Mouse (Mus musculus): Measurements from ENCODE around the gene Rab3il1. TPM values are rescaled to one million over a fixed set of nuclear protein-coding genes. Genes with fewer than 3 reads are reported as not detected.

Rab3il1 gene
- polyA plus RNA-seq, 1 experiment, result 362 TPM

DNA sequence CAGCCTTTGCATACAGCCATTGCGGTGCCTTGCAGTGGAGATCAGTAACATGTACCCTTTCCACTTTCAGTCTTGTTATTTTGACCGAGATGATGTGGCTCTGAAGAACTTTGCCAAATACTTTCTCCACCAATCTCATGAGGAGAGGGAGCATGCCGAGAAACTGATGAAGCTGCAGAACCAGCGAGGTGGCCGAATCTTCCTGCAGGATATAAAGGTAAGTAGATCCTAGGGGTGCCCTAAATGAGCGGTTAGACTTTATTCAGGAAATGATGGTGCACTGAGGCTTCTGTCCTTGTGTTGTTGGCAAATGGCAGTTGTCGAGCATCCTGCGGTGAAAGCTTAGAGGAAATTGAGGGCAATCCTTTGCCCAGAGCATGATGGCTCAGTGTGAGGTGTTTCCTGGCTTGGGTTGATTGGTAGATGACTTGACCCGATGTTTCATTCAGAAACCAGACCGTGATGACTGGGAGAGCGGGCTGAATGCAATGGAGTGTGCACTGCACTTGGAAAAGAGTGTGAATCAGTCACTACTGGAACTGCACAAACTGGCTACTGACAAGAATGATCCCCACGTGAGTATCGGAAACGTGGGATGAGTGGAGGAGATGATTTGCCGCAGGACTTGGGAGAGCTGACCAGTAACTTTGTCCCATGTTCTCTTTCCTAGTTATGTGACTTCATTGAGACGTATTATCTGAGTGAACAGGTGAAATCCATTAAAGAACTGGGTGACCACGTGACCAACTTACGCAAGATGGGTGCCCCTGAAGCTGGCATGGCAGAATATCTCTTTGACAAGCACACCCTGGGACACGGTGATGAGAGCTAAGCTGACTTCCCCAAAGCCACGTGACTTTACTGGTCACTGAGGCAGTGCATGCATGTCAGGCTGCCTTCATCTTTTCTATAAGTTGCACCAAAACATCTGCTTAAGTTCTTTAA lies 17.1 kb upstream of the Rab3il1 start:
- no peak overlapping the region for H3K4me3 ChIP-seq (ENCODE audit: control insufficient read depth, low read depth, low read length)
- peaks cover 9% of the 10 kb centered on the region for H3K4me1 ChIP-seq (ENCODE audit: control insufficient read depth, insufficient read depth, low read length)
- no peaks in the 10 kb centered on the region for H3K27me3 ChIP-seq (ENCODE audit: control insufficient read depth, insufficient read depth, low read length)
- TF ChIP-seq POLR2A (IDR thresholded peaks at IDR 0.05; ENCODE audit: control insufficient read depth, low read depth, low read length) (no peak), CTCF (IDR thresholded peaks at IDR 0.05; ENCODE audit: control insufficient read depth, insufficient read depth, insufficient replicate concordance, low read depth, low read length) (no peak)
- no peaks in the 10 kb centered on the region for H3K36me3 ChIP-seq (ENCODE audit: control insufficient read depth, insufficient read depth, low read length)
- no peak overlapping the region for H3K27ac ChIP-seq (ENCODE audit: control insufficient read depth, insufficient read depth, low read depth, low read length)

DNA sequence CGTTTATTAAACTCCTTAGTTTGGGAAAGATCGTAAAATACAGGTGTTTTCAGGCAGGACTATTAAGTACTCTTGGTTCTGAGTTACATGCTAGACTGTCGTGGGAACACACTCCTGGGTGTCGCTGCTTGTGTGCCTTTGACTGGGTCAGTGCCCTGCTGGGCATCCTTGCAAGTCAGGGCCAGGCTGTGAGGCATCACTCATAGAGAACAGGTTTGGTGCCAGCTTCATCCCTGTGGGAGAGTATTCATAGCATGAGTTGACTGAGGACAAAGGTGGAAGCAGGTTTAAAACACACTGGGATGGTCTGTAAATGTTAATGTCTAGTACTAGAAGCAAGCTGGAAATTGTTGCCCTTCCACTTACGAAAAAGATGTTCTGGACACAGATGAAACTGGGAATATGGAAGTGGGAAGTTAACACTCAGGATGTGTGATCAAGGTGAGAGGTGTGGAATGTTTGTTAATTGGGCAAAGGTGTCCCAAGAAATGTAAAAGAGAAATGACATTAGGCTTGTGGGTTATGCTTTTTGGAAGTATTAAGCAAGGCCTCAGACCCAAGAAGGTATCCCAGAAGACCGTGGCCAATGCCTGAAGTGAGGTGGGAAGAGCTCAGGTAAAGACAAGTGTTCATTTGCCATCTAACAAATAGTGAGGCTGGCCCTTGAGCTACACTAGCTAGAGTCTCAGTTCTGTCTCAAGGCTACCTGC lies 16.1 kb upstream of the Rab3il1 start:
- Histone ChIP-seq H3K4me3 (ENCODE audit: control insufficient read depth, low read depth, low read length) (no peak overlapping the region), H3K4me1 (ENCODE audit: control insufficient read depth, insufficient read depth, low read length) (peaks cover 9% of the 10 kb centered on the region), H3K36me3 (ENCODE audit: control insufficient read depth, insufficient read depth, low read length) (no peaks in the 10 kb centered on the region), H3K27ac (ENCODE audit: control insufficient read depth, insufficient read depth, low read depth, low read length) (no peak overlapping the region), H3K27me3 (ENCODE audit: control insufficient read depth, insufficient read depth, low read length) (no peaks in the 10 kb centered on the region)
- no peak for TF ChIP-seq CTCF (IDR thresholded peaks at IDR 0.05; ENCODE audit: control insufficient read depth, insufficient read depth, insufficient replicate concordance, low read depth, low read length)
- TF ChIP-seq POLR2A (IDR thresholded peaks at IDR 0.05; ENCODE audit: control insufficient read depth, low read depth, low read length), result no peak

DNA sequence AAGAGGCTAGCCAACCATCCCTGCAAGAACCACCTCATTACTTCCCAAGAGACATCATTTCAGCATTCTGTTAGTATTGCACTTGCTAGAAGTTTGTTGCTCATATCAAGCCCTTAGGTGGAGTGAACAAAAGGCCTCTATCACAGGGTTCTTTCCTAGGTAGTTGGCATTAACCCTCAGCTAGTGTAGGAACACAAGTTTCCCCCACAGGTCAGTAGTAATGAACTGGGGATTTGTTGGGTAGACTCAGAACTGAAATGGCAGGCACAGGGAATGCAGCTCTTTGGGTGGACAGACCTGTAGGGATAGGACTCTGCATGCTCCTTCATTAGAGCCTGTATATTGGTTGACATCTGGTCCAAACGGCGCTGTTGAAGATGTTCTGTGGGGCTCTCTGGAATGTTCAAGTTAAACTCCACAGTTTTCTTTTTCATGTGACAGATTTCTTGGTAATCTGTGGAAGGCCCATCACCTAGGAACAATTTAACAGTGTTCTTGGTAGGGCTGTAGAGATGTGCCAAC lies 15.5 kb upstream of the Rab3il1 start:
- TF ChIP-seq POLR2A (IDR thresholded peaks at IDR 0.05; ENCODE audit: control insufficient read depth, low read depth, low read length) (no peak), CTCF (IDR thresholded peaks at IDR 0.05; ENCODE audit: control insufficient read depth, insufficient read depth, insufficient replicate concordance, low read depth, low read length) (no peak)
- no peak overlapping the region for H3K27ac ChIP-seq (ENCODE audit: control insufficient read depth, insufficient read depth, low read depth, low read length)
- peaks cover 9% of the 10 kb centered on the region for H3K4me1 ChIP-seq (ENCODE audit: control insufficient read depth, insufficient read depth, low read length)
- no peaks in the 10 kb centered on the region for H3K27me3 ChIP-seq (ENCODE audit: control insufficient read depth, insufficient read depth, low read length)
- no peak overlapping the region for H3K4me3 ChIP-seq (ENCODE audit: control insufficient read depth, low read depth, low read length)
- H3K36me3 ChIP-seq (ENCODE audit: control insufficient read depth, insufficient read depth, low read length), result no peaks in the 10 kb centered on the region

DNA sequence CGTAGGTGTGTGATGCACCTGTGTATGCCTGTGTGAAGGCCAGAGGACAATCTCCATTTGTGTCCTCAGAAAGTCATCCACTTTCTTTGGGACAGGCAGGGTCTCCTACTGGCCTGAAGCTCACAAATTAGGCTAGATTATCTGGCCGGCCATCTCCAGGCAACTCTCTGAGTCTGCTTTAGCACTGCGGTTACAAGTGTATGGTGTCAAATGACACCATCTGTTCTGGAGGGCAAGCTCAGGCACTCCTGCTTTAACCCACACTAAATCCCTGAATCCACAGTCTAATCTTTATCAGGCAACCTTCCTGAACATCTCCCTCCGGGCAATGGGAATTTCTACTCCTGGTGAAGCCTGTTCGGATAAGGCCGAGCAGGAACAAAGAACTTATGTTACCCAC lies 14.3 kb upstream of the Rab3il1 start:
- H3K4me1 ChIP-seq (ENCODE audit: control insufficient read depth, insufficient read depth, low read length), result peaks cover 4% of the 10 kb centered on the region; the same call in 1 of the 2 replicates
- H3K4me3 ChIP-seq (ENCODE audit: control insufficient read depth, low read depth, low read length), result no peak overlapping the region
- H3K27ac ChIP-seq (ENCODE audit: control insufficient read depth, insufficient read depth, low read depth, low read length), result no peak overlapping the region
- H3K36me3 ChIP-seq (ENCODE audit: control insufficient read depth, insufficient read depth, low read length), result no peaks in the 10 kb centered on the region
- H3K27me3 ChIP-seq (ENCODE audit: control insufficient read depth, insufficient read depth, low read length), result no peaks in the 10 kb centered on the region
- no peak for TF ChIP-seq CTCF (IDR thresholded peaks at IDR 0.05; ENCODE audit: control insufficient read depth, insufficient read depth, insufficient replicate concordance, low read depth, low read length)
- no peak for TF ChIP-seq POLR2A (IDR thresholded peaks at IDR 0.05; ENCODE audit: control insufficient read depth, low read depth, low read length)

DNA sequence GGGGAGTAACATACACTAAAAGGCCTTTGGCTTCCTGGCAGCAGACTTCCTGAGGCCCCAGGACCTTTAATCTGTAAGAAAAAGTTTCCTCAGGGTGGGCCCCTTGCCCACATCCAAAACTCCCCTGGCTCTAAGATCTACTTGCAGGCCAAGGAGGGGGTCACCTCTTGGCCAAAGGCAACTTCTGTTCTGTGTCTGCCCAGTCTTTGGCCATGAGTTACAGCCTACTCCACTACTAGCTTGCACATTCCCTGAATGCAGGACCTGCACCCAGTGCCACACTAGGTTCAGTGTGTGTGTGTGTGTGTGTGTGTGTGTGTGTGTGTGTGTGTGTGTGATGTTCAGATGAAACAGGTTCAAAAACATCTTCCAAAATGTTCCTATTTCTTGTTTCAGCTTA lies 13.9 kb upstream of the Rab3il1 start:
- Histone ChIP-seq H3K36me3 (ENCODE audit: control insufficient read depth, insufficient read depth, low read length) (no peaks in the 10 kb centered on the region), H3K27ac (ENCODE audit: control insufficient read depth, insufficient read depth, low read depth, low read length) (no peak overlapping the region), H3K4me3 (ENCODE audit: control insufficient read depth, low read depth, low read length) (no peak overlapping the region), H3K4me1 (ENCODE audit: control insufficient read depth, insufficient read depth, low read length) (peaks cover 6% of the 10 kb centered on the region), H3K27me3 (ENCODE audit: control insufficient read depth, insufficient read depth, low read length) (no peaks in the 10 kb centered on the region)
- TF ChIP-seq POLR2A (IDR thresholded peaks at IDR 0.05; ENCODE audit: control insufficient read depth, low read depth, low read length) (no peak), CTCF (IDR thresholded peaks at IDR 0.05; ENCODE audit: control insufficient read depth, insufficient read depth, insufficient replicate concordance, low read depth, low read length) (no peak)

DNA sequence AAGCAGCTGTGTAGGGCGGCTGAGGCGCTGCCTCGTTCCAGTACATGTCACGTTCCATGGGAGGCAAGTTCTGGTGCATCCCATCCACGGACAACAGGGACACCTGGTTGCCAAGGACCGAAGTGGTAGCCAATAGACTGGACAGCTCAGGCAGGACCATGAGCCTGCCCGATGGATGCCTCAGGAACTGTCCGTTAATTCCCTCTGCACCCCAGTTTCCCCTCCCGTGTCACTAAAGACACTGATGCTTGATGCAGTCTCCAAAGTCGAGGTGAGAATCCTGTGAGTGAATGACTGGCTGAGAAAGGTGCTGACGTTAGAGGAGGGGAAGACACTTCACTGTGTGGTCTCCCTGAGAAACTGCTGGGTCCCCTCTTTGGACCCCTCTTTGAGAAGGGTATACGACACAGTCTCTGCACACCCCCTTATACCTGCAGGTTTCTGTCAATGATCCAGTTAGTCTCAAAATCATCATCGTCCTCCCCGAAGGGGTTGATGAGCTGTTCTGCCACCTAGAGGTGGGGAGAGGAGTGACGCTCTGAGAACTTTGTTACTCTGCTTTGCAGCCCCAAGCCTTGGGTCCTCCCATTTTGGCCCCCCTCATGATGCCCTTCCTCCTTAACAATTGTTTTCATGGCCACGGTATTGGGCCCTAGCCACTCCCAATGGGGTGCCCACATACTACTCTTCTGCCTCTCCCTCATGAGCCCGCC lies 12.1 kb upstream of the Rab3il1 start:
- Histone ChIP-seq H3K4me1 (ENCODE audit: control insufficient read depth, insufficient read depth, low read length) (peaks cover 6% of the 10 kb centered on the region), H3K27ac (ENCODE audit: control insufficient read depth, insufficient read depth, low read depth, low read length) (no peak overlapping the region)
- TF ChIP-seq CTCF (IDR thresholded peaks at IDR 0.05; ENCODE audit: control insufficient read depth, insufficient read depth, insufficient replicate concordance, low read depth, low read length), result peak; percentile 44; the same call in 1 of the 2 replicates
- no peak for TF ChIP-seq POLR2A (IDR thresholded peaks at IDR 0.05; ENCODE audit: control insufficient read depth, low read depth, low read length)

More for the DNA sequence above, 12.1 kb upstream of the Rab3il1 start:
- Histone ChIP-seq H3K36me3 (ENCODE audit: control insufficient read depth, insufficient read depth, low read length) (no peaks in the 10 kb centered on the region), H3K27me3 (ENCODE audit: control insufficient read depth, insufficient read depth, low read length) (no peaks in the 10 kb centered on the region), H3K4me3 (ENCODE audit: control insufficient read depth, low read depth, low read length) (no peak overlapping the region)
